Mouse (Mus musculus): ENCODE measurements around the gene Fstl3.
A peak's percentile ranks its signal among the peaks of the same experiment; 100 is the strongest.

Fstl3 gene

DNA sequence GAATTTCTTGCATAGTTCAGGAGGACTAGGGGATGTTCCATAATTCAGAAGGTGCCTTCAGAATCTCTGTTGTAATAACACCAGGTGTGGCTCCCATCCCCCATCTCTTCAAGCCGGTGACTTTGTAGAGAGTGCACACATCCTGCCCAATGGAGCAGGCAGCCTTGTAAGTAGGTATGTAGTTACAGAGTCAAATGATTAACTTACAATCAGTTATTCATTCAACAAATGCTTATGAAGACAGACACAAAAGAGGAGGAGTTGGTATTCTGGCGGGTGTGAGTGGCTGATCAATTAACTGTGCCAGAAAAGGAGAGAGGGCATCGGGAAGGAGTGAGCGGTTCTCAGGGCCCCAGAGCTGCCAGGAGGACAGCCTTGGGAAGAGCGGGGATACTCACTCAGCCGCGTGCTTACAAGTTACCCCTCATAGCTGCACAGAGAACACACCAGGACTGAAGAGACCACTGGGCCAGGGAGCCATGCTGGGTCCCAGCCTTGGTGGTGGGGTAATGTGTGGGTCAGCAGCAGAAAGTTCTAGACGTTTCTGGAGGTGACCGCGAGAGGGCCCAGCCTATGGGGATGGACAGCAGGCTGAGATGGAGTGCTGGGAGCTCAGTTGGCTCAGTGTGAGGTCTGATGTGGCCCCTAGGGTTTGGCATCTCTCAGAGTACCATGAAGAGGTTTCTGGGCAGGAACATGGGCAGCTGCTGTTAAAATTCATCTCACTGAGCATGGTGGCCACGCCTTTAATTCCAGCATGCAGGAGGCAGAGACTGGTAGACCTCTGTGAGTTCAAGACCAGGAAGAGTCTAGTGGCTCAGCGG lies 38.8 kb downstream of the Fstl3 start:
- DNase-seq = peak; percentile 91

DNA sequence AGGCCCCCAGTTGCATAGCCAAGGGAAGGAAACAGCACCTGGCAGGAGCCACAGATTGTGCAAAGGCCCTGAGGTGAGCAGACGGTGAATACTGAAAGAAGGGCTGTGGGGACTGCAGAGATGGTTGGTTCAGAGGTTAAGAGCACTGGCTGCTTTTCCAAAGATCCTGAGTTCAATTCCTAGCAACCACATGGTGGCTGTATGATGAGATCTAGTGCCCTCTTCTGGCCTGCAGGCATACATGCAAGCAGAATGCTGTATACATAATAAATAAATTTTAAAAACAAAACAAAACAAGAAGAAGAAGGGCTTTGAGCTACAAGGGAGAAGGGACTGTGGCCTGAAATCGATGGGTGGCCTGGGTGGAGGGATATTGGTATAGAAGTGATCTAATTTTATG lies 40.0 kb downstream of the Fstl3 start:
- peak; percentile 17 for DNase-seq

DNA sequence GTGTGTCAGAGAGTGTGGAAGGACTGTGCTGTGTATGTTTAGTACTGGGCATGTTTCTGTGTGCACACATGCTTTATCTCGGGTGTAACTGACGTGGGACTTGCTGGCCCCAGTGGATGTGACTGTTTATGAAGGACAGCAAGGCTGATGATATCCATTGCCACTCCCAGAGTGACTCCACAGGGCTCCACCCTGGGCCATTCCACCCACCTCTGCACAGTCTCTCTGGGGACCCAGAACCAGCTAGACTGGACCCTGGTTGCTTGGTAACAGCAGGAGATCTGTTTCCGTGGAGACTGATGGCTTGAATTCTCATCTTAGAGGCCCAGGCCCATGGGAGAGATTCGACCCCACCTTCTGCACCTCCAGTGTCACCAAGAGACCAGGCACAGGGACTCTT lies 41.2 kb downstream of the Fstl3 start:
- no peak for DNase-seq

DNA sequence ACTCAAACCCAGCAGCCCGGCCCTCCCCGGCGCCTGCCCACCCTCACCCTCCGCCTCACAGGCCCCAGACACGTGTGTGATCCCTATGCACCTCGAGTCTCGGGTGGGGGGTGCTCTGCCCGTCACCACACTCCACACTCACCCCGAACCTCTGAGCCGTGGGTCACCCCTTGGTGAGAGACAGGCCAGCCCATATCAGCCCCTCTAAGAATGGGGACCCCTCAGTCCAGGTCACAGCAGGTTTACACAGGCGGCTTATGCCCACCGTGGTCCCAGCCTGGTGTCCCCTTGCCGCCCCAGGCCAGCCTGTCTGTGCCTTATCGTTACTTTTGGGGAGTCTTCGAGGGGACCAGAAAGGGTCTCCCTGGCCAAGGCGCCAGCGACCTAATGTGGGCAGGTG lies 42.5 kb downstream of the Fstl3 start:
- peak; percentile 19 for DNase-seq

DNA sequence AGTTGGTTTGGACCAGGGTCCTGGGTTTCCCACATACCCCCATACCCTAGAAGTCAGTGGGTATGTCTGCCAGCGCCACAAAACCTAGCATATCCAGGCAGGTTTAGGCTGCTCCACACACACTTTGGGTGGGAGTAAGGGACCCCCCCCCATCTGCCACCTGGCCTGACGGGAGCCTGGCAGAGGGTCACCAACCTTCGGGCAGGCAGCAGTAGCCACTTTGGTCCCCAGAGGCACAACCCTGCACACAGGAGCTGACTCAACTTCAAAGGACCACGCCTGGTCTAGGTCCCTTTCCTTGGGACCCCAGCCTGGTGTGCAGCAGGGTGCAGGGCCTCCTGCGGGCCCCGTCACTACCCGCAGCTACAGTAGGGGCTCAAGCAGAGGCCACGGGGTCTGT lies 43.2 kb downstream of the Fstl3 start:
- DNase-seq = peak; percentile 19

DNA sequence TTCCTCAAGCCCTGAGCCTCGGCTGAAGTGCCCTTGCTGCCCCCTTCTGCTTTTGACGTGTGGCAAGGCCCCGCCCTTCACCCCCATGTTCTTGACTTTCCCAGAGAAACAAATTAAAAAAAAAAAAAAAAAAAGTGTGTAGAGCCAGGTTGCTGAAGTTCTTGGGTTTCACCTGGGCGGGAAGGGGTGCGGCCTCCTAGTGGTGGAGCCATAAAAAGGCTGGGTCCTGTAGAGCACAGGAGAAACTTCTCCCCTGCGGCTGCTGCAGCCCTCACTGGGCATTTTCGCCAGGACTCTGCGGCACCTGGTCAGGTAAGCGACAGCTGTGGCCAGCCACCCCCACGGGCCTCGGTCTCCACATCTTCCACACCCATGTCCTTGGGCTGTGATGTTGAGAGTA lies 43.7 kb downstream of the Fstl3 start, which contains the start of gene Misp:
Gene Misp (plus strand): TSS at position 208 of the 400 bp plus-strand sequence.
- DNase-seq = peak; percentile 59

DNA sequence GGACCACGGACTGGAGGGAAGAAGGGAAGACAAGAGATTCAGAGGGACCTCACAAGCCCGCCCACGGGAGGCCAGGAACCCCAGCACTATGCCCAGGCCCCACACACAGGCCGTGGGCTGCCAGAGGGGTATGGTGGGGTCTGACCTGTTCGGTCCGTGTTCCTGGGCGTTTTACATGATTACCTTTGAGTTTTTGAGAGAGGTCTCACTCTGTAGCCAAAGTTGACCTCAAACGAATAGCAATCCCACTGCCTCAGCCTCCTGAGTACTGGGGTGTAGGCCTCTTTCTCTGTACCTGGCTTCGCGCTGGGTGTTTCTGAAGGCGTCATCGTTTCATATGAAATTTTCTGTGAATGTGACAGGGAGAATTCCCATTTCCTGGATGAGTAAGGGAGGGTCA lies 44.7 kb downstream of the Fstl3 start:
- DNase-seq = no peak

DNA sequence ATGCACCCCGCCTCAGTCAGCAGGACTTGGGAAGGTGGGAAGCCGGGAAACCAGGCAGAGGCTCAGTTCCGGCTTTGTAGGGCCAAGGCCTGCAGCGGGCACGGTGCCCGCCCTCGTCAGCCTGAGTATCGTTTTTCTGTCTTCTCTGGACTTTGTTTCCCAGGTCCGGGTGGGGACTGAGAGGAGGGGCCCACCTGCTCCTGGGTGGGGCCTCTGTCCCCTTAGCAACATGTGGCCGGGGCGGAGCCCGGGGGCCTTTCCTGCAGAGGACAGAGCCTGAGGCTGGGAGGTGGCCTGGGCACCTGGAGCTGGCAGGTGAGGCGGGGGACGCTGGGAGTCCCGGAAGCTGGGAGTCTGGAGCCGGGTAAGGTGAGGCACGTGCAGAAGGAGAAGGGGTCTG lies 45.3 kb downstream of the Fstl3 start:
- DNase-seq = peak; percentile 90

DNA sequence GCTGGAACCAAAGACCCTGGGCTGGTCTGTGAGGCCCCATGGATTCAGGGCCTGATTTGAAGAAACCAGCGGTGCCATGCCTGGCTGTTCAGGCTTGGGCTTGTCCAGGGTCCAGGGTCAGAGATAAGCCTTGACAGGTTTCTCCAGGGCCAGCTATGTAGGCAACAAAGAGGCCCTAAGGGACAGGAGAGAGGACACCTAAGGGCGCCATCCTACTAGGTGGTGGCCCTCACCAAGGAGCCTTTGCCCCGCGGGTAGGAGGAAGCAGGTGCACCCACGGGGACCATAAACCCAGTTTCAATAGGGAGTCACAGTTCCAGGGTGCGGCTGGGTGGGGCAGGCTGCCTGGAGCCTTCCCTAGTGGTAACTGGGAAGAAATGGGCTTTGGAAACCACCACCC lies 45.9 kb downstream of the Fstl3 start:
- DNase-seq = peak; percentile 18

DNA sequence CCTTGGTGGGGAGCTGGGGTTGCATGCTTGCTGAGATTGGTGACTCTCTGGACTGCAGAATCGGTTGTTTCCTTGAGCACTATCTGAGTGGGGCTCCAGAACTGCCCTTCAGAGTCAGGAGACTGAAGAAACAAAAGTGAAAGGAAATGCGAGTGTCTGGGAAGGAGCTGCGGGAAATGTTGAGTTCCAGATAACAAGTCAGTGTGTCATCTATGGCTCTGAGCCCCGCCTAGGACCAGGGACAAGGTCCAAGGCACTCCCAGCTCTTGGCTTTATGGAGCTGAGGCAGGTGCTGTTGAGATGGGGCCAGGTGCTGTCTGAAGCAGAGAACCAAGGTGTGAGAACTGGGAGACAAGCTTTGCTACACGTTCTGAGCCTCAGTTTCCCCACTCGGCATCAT lies 47.3 kb downstream of the Fstl3 start:
- DNase-seq = peak; percentile 46

DNA sequence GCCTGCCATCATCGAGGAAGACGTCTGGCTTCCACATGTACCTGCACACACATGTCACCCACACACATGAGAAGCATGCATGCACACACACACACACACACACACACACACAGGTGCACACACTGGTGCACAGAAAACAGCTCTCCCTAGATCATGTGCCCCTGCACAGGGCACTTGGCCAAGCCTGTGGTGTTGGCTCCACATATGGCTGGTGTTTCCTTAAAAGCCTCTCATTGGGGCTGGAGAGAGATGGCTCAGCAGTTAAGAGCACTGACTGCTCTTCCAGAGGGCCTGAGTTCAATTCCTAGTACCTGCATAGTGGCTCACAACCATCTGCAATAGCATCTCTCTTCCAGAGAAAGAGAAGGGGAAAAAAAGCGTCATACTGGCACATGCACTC lies 54.5 kb downstream of the Fstl3 start:
- DNase-seq = no peak

Data from kidney, adult 9 months (tissue).